Mouse (Mus musculus) C2C12 (cell line): ENCODE measurements around the gene Mettl7a1.
"Not testable (repeated sequence)": the region's sequence is repeated elsewhere in the genome, so short reads cannot be mapped to it uniquely, and the experiment has no call there.

Source experiments
- CTCF ChIP-seq: IDR thresholded peaks from one replicate; pipeline ENCODE4 v1.5.1; 2011; ENCODE audit not compliant: control insufficient read depth, insufficient read depth, insufficient read length
- MYOD1 ChIP-seq: IDR thresholded peaks from one replicate; pipeline ENCODE4 v1.6.1; 2011; ENCODE audit warnings: low read depth; ENCODE audit not compliant: control insufficient read depth, insufficient read length

GRCm38 (mm10) chr15:100273791-100274308 lies 30.1 kb upstream of the Mettl7a1 start:
- TF ChIP-seq CTCF, MYOD1: not testable (repeated sequence)
